Mouse (Mus musculus) brain, embryonic 18.5 days (tissue): ENCODE data around the gene Tmem100.
A peak's percentile ranks its signal among the peaks of the same experiment; 100 is the strongest.

Experiments used
- DNase-seq: peaks from one replicate; pipeline ENCODE4 v3.0.0-alpha.2; 2012; ENCODE audit warnings: low read depth, low spot score

Tmem100 gene

DNA sequence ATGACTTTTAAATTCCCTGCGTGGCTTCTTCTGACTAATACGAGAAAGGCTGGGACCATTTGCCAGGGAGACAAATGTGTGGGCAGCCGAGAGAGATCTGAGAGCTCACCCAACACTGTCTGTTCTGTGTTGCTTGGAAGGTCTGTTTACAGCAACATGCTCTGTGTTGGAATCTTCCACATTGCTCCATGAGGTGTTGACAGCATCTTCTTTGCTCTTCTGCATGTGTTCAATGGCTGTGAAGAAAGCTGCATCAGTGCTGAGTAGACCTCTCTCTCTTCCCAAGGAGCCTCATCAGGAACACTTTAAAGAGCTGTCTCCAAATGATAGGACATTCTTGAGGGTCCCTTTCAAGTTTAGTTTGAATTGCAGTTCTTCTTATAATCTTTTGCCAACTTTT, 32.5 kb downstream of the Tmem100 start:
- DNase-seq: no peak

DNA sequence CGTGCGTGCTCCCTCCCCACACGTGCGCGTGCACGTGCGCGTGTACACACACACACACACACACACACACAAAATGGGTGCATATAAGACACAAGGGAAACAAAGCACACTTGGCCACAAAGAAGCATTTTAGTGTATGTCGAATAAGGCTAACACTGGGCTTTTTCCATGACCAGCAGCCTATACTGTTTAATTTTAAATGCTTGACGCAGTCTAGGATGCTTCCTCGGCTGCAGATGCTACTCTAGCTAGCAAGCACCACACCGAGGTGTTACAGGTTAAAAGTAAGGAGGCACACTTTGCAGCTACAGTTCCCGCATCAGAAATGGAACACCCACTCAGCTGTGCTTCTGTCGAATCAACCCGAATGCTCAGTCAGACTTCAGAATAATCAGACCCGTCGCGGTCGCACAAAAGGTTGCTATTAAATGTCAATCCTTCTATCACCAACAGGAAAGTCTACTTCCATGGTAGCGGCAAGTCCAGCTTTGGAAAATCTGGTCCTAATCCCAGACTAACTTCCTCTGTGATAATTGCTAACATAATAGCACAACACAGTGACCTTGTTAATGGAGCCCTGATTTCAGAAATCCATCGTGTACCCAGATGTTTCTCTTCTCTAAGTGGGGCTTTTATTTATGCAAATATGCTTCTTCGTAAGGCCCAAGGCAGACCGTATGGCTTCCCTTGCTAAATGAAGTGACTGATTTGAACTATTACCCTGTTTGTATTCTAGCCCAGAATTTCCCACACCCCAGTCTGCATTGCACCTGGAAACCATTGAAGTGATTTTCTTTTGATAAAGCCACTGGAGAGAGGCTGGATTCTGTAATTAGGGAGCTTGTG, 36.5 kb downstream of the Tmem100 start:
- no peak for DNase-seq

DNA sequence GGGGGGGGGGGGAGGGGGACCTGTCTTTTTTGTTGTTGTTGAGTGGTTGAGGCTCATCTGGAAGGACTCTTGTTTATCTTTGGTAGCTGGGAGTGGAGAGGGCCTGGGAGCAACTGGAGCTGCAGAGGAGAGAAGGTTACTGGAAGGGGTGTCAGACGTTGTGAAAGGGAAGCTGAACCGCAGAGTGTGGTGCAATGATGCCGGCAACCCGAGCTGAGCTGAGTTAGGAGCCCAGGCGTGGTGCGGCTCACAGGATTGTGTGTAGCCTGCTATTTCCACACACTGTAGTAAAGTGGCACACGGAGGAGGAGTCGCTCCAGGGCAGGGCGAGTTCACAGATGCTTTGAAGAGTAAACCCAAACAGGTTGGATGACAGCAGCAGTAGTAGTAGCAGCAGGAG, 41.6 kb downstream of the Tmem100 start:
- no peak for DNase-seq

DNA sequence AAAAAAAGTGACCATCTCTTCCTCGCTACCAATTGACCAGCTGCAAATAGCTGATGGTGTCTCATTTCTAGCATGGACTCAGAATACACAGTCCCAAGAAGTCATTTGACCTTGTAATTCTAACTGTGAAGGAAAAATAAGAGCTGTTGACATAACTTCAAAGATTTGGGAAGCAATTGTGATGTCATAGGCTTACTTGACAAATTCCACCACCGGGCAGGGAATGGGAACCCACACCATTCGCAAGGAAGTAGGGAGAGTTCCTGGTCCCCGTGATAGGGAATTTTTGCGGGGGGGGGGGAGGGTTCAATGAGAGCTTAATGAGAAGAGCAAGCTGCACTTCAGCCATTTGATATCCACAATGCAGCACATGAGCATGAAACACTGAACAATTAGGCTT, 43.1 kb downstream of the Tmem100 start:
- no peak for DNase-seq

DNA sequence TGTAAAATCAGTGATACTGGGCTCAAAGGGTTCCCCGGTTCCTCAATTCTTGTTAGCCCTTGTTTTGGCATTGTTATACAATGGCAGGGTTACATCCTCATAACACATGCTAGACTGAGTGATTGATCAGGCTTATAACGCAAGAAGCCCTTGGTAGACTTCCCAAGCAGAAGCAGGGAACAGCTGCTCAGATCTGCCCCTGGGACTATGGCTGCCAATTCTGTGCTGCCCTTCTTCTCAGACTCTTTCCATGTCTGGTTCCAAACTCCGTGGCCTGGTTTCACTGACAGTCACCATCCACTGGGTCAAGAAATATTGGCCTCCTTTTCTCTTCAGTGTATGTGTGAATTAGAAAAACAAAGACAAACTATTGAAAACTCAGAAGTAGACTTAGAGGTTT, 46.5 kb downstream of the Tmem100 start:
- no peak for DNase-seq

DNA sequence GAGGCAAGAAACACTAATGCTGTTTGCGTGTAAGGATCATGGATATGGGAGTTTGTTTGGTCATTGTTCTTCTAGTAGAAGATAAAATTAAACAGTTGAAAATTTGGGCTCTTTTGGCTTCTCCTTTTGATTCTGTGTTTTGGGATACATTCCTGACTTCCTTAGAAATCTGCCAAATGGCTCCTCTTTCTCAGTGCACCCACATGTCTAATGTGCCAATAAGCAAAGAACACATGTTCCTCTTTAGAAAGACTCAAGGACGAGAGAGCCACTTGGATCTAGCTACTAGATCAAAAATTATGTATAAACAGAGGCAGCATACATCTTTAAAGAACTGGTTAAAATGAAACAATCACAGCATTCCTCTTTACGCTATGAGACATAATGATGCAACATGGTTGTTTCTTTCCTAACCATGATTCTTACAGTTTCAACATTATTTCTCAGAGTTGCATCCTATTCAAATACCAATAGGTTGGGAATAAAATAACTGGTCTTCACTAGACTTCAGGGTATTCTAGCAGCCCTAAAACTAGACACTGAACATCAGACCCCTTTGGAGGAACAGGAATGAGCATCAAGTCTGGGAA, 50.6 kb downstream of the Tmem100 start:
- DNase-seq: no peak

DNA sequence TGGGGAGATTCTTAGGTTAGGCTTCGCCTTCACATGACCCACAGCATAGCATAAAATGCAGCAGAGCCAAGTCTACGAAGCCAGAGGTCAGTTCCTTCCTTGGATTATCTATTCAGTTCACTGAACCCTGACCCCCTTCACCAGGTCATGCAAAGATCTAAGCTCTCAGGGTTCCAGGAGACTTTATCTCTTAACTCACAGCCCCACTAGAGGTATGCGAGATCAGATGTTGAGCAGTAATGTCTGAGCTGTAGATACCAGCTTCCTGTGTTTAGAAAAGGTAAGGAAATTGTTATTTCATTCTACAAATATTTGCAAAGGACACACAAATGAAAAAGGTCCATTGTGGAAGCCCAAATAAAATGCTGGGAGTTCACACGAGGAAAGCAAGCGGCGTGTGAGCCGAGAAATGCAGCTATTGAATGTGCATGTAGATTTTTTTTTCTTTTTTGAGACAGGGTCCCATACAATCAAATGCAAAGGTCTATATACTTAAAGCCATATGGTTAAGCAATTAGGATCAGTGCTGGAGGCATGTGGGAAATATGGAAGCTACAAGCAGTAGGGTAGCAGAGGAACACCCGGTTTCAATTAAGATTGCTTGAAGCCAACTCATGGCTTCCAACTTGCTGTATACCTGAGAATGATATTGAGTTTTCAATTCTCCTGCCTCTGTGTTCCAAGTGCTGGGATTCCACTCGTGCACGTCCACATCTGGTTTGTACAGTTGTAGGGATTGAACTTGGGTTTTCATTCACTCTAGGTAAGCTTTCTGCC, 51.9 kb downstream of the Tmem100 start:
- no peak for DNase-seq

DNA sequence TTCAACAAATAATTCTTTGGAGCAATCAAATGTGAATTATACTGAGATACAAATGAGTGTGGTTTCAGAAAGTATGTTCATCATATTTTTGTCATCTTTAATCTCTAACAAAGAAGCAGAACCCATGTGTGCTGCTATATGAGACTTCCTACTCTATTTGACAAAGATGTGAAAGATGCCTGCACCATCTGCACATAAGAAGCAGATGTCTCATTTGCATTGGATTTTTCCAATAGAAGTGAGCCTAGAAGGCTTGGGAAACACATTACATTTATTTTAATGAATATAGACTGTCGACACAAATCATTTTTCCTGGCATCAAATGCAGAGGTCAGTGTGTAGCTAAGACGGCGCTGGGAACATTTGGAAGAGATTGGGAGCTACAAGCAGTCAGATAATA, 52.9 kb downstream of the Tmem100 start:
- peak; percentile 22 for DNase-seq

DNA sequence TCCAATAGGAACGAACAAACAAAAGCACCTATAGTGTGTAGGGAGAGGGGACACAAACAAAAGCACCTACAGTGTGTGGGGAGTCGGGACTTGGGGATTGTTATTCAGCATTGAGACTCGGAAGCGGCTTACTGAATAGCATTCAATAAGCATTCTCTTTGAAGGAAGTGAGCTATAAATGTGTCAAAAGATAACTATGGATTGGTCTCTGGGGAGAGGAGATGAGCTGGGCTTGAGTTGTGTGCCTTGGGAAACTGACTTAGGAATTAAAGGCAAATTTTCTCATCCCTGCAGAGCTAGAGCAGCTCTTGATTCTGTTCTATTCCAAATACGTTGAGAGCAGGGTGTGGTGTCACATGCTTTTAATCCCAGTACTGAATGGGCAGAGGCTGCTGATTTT, 54.0 kb downstream of the Tmem100 start:
- no peak for DNase-seq
